Mouse (Mus musculus): Measurements from ENCODE around the gene Kdelr1. TPM values are rescaled to one million over a fixed set of nuclear protein-coding genes. Genes with fewer than 3 reads are reported as not detected.

Gene Kdelr1
- polyA plus RNA-seq, 1 experiment from 2014 or later: 74.4 TPM

- Histone ChIP-seq H3K4me2 (no peak overlapping the region), H3K9me3 (no peaks in the 10 kb centered on the region), H3K4me3 (no peak overlapping the region), H3K4me1 (peaks cover 76% of the 10 kb centered on the region), H3K27me3 (no peaks in the 10 kb centered on the region), H3K27ac (peak overlapping the region; percentile 97), H3K36me3 (peaks cover 11% of the 10 kb centered on the region), H3K9ac (no peak overlapping the region; the same call in 1 of the 2 replicates)
- ATAC-seq (ENCODE audit: insufficient number of reproducible peaks, insufficient read depth, low FRiP score, low TSS enrichment, low read depth): no peak
- WGBS: 86% methylated on average over 15 of the region's 15 CpGs
Measured at GRCm38 (mm10) chr7:45917926-45918325, 45.4 kb downstream of the Kdelr1 start.

- Histone ChIP-seq H3K9me3 (no peaks in the 10 kb centered on the region), H3K27me3 (no peaks in the 10 kb centered on the region), H3K4me2 (peak overlapping the region; percentile 76), H3K27ac (peak overlapping the region; percentile 93; the same call in 1 of the 2 replicates), H3K36me3 (peaks cover 11% of the 10 kb centered on the region), H3K4me3 (peak overlapping the region; percentile 55), H3K4me1 (peaks cover 83% of the 10 kb centered on the region), H3K9ac (peak overlapping the region; percentile 78; the same call in 1 of the 2 replicates)
- no peak for ATAC-seq (ENCODE audit: insufficient number of reproducible peaks, insufficient read depth, low FRiP score, low TSS enrichment, low read depth)
- WGBS: 66% methylated on average over 14 of the region's 14 CpGs
Measured at GRCm38 (mm10) chr7:45919083-45919671, 46.6 kb downstream of the Kdelr1 start.

GRCm38 (mm10) chr7:45919761-45920160 lies 47.2 kb downstream of the Kdelr1 start:
- H3K4me1 ChIP-seq: peaks cover 83% of the 10 kb centered on the region
- H3K27me3 ChIP-seq: no peaks in the 10 kb centered on the region
- H3K27ac ChIP-seq: peak overlapping the region; percentile 93
- peaks cover 11% of the 10 kb centered on the region for H3K36me3 ChIP-seq
- H3K9ac ChIP-seq: peak overlapping the region; percentile 78
- WGBS: 77% methylated on average over 4 of the region's 4 CpGs
- peak overlapping the region; percentile 76 for H3K4me2 ChIP-seq
- ATAC-seq (ENCODE audit: insufficient number of reproducible peaks, insufficient read depth, low FRiP score, low TSS enrichment, low read depth): no peak
- no peaks in the 10 kb centered on the region for H3K9me3 ChIP-seq
- peak overlapping the region; percentile 55 for H3K4me3 ChIP-seq

- Histone ChIP-seq H3K4me1 (peaks cover 75% of the 10 kb centered on the region), H3K9ac (peak overlapping the region; percentile 78), H3K4me2 (peak overlapping the region; percentile 76), H3K9me3 (peaks cover 7% of the 10 kb centered on the region; the same call in 1 of the 2 replicates), H3K4me3 (peak overlapping the region; percentile 55), H3K27ac (peak overlapping the region; percentile 93), H3K36me3 (peaks cover 11% of the 10 kb centered on the region), H3K27me3 (no peaks in the 10 kb centered on the region)
- WGBS: 26% methylated on average over 9 of the region's 9 CpGs
- ATAC-seq (ENCODE audit: insufficient number of reproducible peaks, insufficient read depth, low FRiP score, low TSS enrichment, low read depth): no peak
Measured at GRCm38 (mm10) chr7:45920583-45921241, 48.1 kb downstream of the Kdelr1 start.

- peak within 1 kb of the TSS; percentile 78 for H3K9ac ChIP-seq
- peak; percentile 22; the same call in 1 of the 2 replicates for ATAC-seq (ENCODE audit: insufficient number of reproducible peaks, insufficient read depth, low FRiP score, low TSS enrichment, low read depth)
- WGBS: 20% methylated on average over 9 of the region's 9 CpGs
- peaks cover 70% of the 10 kb centered on the region for H3K4me1 ChIP-seq
- peaks cover 7% of the 10 kb centered on the region; the same call in 1 of the 2 replicates for H3K9me3 ChIP-seq
- peak within 1 kb of the TSS; percentile 55 for H3K4me3 ChIP-seq
- H3K27me3 ChIP-seq: no peaks in the 10 kb centered on the region
- H3K36me3 ChIP-seq: peaks cover 11% of the 10 kb centered on the region
- H3K27ac ChIP-seq: peak within 1 kb of the TSS; percentile 93
- H3K4me2 ChIP-seq: peak within 1 kb of the TSS; percentile 76
Measured at GRCm38 (mm10) chr7:45921242-45921621, 48.7 kb downstream of the Kdelr1 start, which contains the start of gene Emp3. Gene Emp3 (minus strand): TSS chr7:45921404.

GRCm38 (mm10) chr7:45921950-45922600 lies 49.5 kb downstream of the Kdelr1 start:
- 73% methylated on average over 12 of the region's 12 CpGs for WGBS
- H3K27ac ChIP-seq: peak overlapping the region; percentile 93
- H3K9me3 ChIP-seq: peaks cover 7% of the 10 kb centered on the region; the same call in 1 of the 2 replicates
- ATAC-seq (ENCODE audit: insufficient number of reproducible peaks, insufficient read depth, low FRiP score, low TSS enrichment, low read depth): no peak
- 0 out of 2 replicates have a peak overlapping the region, but pooled peaks have one; percentile 55 for H3K4me3 ChIP-seq
- peaks cover 11% of the 10 kb centered on the region for H3K36me3 ChIP-seq
- H3K4me2 ChIP-seq: peak overlapping the region; percentile 76
- H3K4me1 ChIP-seq: peaks cover 62% of the 10 kb centered on the region
- H3K27me3 ChIP-seq: no peaks in the 10 kb centered on the region
- H3K9ac ChIP-seq: 0 out of 2 replicates have a peak overlapping the region, but pooled peaks have one; percentile 49

GRCm38 (mm10) chr7:45922928-45923761 lies 50.6 kb downstream of the Kdelr1 start:
- H3K36me3 ChIP-seq: peaks cover 8% of the 10 kb centered on the region
- H3K27ac ChIP-seq: peak overlapping the region; percentile 93
- peak overlapping the region; percentile 76 for H3K4me2 ChIP-seq
- peak overlapping the region; percentile 44 for H3K4me3 ChIP-seq
- WGBS: under 1% methylated on average over 37 of the region's 37 CpGs
- ATAC-seq (ENCODE audit: insufficient number of reproducible peaks, insufficient read depth, low FRiP score, low TSS enrichment, low read depth): peak; percentile 84
- peaks cover 7% of the 10 kb centered on the region for H3K27me3 ChIP-seq
- H3K9ac ChIP-seq: peak overlapping the region; percentile 49
- H3K4me1 ChIP-seq: peaks cover 51% of the 10 kb centered on the region
- H3K9me3 ChIP-seq: peaks cover 7% of the 10 kb centered on the region; the same call in 1 of the 2 replicates

GRCm38 (mm10) chr7:45923762-45924428 lies 51.3 kb downstream of the Kdelr1 start, which contains the start of gene Ccdc114:
Gene Ccdc114 (plus strand): TSS chr7:45924072.
- 9% methylated on average over 24 of the region's 24 CpGs for WGBS
- peak within 1 kb of the TSS; percentile 76 for H3K4me2 ChIP-seq
- H3K4me1 ChIP-seq: peaks cover 49% of the 10 kb centered on the region
- ATAC-seq (ENCODE audit: insufficient number of reproducible peaks, insufficient read depth, low FRiP score, low TSS enrichment, low read depth): no peak
- H3K27ac ChIP-seq: peak within 1 kb of the TSS; percentile 93
- H3K27me3 ChIP-seq: peaks cover 11% of the 10 kb centered on the region
- peaks cover 7% of the 10 kb centered on the region; the same call in 1 of the 2 replicates for H3K9me3 ChIP-seq
- peaks cover 5% of the 10 kb centered on the region for H3K36me3 ChIP-seq
- H3K4me3 ChIP-seq: peak within 1 kb of the TSS; percentile 44
- H3K9ac ChIP-seq: peak within 1 kb of the TSS; percentile 49

GRCm38 (mm10) chr7:45924429-45924816 lies 51.9 kb downstream of the Kdelr1 start:
- Histone ChIP-seq H3K4me1 (peaks cover 47% of the 10 kb centered on the region), H3K36me3 (no peaks in the 10 kb centered on the region), H3K9ac (0 out of 2 replicates have a peak overlapping the region, but pooled peaks have one; percentile 44), H3K9me3 (peaks cover 7% of the 10 kb centered on the region; the same call in 1 of the 2 replicates), H3K27ac (peak overlapping the region; percentile 93; the same call in 1 of the 2 replicates), H3K27me3 (peaks cover 14% of the 10 kb centered on the region), H3K4me2 (peak overlapping the region; percentile 76), H3K4me3 (peak overlapping the region; percentile 44)
- 18% methylated on average over 14 of the region's 14 CpGs for WGBS
- no peak for ATAC-seq (ENCODE audit: insufficient number of reproducible peaks, insufficient read depth, low FRiP score, low TSS enrichment, low read depth)

- Histone ChIP-seq H3K27me3 (peaks cover 14% of the 10 kb centered on the region), H3K27ac (no peak overlapping the region), H3K36me3 (no peaks in the 10 kb centered on the region), H3K9me3 (peaks cover 17% of the 10 kb centered on the region; the same call in 1 of the 2 replicates), H3K4me1 (peaks cover 12% of the 10 kb centered on the region), H3K4me2 (peak overlapping the region; percentile 37), H3K4me3 (peak overlapping the region; percentile 22; the same call in 1 of the 2 replicates), H3K9ac (no peak overlapping the region)
- no peak for ATAC-seq (ENCODE audit: insufficient number of reproducible peaks, insufficient read depth, low FRiP score, low TSS enrichment, low read depth)
- WGBS: 11% methylated on average over 20 of the region's 23 CpGs
Measured at GRCm38 (mm10) chr7:45928626-45929295, 56.2 kb downstream of the Kdelr1 start.
